Mouse (Mus musculus) gastrocnemius, postnatal 10 days (tissue): ENCODE data around the gene Orc3. TPM values are rescaled to one million over a fixed set of nuclear protein-coding genes. Genes with fewer than 3 reads are reported as not detected.

Experiments
- DNase-seq: peaks from one replicate; pipeline ENCODE4 v3.0.0; 2021; ENCODE audit warnings: mixed read lengths
- long read RNA-seq, 2 experiments: library from polyadenylated mRNA; stranded (forward); transcript quantifications; one replicate each; pipeline ENCODE4 v2.0.0; 2021
- total RNA-seq, 2 experiments: library from RNA; stranded (reverse); gene quantifications; 2 replicates each; pipeline ENCODE4 v1.2.3; 2021

The Orc3 gene
- 10 to 100 TPM; 33.3 to 40.4 TPM for total RNA-seq
- long read RNA-seq, experiment 1, transcript Orc3-201 (20 exons, 2,300 nt) = major isoform, 18 of 44 reads
- long read RNA-seq, experiment 1, transcript Orc3-202 (20 exons, 2,266 nt) = minor isoform, 12 of 44 reads
- long read RNA-seq, experiment 1, partial matches to known transcripts = 7 of 44 reads
- long read RNA-seq, experiment 1, other reads (novel, unspliced or antisense) = 7 of 44 reads
- long read RNA-seq, experiment 2, transcript Orc3-201 (20 exons, 2,300 nt) = minor isoform, 10 of 45 reads
- long read RNA-seq, experiment 2, transcript Orc3-202 (20 exons, 2,266 nt) = major isoform, 12 of 45 reads
- long read RNA-seq, experiment 2, partial matches to known transcripts = 17 of 45 reads
- long read RNA-seq, experiment 2, other reads (novel, unspliced or antisense) = 6 of 45 reads

GRCm38 (mm10) chr4:34614630-34615094, at the start of gene Orc3, which contains the start of gene Rars2:
Gene Orc3, minus strand, starts transcription at chr4:34614944.
Gene Rars2, plus strand, starts transcription at chr4:34614957.
- DNase-seq = peak; percentile 91

DNA sequence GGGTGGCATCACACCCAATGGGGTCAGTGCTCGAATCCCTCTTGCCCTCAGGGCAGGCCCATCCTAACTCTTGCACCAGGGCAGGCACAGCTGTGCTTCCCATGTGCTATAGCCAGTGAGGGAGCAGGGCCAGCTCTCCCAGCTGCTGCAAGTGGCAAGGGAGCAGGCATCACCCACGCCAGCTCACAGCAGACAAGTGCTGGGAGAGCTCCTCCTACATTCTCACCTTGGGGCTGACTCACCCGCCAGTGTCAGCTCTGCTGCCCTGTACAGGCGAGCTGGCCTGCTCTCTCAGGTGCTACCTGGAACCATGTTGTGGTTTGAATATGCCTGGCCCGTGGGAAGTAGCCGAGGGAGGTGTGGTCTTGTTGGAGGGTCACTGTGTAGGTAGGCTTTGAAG, 47.2 kb upstream of the Orc3 start:
- no peak for DNase-seq

GRCm38 (mm10) chr4:34661514-34661913, 46.8 kb upstream of the Orc3 start:
- no peak for DNase-seq

DNA sequence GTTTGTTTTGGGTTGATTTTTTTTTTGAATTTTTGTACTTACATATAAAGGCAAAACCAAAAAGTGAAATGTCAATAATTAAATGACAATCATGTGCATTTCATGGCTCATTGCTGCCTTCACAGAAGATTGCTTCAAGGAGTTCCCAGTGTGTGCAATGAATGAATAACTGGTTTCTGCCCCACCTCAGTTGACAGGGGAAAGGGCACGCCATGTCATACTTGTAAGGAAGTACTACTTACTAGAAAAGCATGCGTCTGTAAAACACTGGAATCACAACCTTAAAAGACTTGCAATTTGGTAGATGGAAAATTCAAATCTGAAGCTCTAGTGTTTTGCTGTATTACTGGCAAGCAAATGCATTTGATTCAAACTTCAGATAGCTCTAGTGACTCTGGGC, 44.3 kb upstream of the Orc3 start:
- DNase-seq = no peak

GRCm38 (mm10) chr4:34656101-34656500, 41.4 kb upstream of the Orc3 start:
- DNase-seq = no peak

- no peak for DNase-seq
Measured at GRCm38 (mm10) chr4:34653179-34653578, 38.4 kb upstream of the Orc3 start.

DNA sequence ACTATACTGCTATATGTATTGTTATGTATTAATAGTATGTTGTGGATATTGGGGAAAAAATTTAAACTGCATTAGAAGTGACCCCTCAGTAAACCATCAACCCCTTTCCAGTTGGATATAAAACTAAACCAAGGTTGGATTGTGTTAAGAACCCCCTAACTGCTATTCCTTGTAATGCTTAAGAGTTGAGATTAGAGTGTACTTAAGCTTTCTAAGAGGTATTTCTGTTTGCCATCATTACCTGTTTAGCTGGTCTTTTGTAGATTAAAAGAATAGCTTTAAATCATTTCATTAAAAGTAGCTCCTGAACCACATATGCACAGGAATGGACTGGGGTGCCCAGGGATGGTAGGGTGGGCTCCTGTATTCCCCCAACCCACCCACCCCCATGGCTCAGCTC, 30.0 kb upstream of the Orc3 start:
- no peak for DNase-seq

DNA sequence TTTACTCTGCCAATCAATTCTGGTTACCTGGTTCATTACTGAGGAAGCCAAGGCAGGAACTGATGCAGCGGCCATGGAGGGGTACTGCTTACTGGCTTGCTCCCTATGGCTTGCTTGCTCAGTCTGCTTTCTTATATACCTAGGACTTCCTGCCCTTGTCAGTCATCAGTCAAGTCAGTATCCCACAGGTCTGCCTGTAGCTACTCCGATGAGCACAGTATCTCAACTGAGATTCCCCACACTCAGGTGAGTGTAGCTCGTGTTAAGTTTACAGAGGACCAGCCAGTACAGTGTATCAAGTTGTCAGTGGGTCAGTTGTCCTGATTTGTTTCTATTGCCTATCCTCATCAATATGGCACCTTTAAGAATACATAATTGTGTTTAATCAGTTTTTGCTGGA, 26.0 kb upstream of the Orc3 start:
- DNase-seq = no peak

DNA sequence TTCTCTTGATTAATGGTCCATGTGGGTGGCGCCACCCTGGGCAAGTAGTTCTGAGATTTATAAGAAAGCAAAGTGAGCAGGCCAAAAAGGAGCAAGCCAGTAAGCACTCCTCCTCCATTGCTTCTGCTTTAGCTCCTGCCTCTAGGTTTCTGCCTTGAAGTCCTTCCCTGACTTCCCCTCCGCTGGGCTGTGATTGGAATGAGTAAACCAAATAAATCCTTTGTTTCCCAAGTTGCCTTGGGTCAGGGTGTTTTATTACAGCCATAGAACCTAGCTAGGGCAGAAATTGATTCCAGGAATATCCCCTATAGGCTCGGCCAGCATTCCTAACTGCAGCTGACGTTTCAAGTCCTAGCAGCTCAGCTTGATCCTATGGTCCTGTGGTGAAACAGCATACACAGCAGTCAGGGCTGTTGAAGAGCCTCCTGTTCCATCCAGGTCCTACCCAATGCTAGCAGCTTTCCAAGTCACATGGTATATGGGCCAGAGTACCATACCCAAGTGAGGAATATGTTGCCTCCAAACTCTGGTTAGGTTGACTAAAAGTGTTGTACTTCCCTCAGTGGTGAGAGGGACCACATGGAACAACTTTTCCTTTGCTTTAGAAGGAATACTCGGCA, 25.1 kb upstream of the Orc3 start:
- no peak for DNase-seq

GRCm38 (mm10) chr4:34637851-34638250, 23.1 kb upstream of the Orc3 start:
- no peak for DNase-seq

- DNase-seq = no peak
Measured at GRCm38 (mm10) chr4:34637386-34637785, 22.6 kb upstream of the Orc3 start.

- no peak for DNase-seq
Measured at GRCm38 (mm10) chr4:34636036-34636435, 21.3 kb upstream of the Orc3 start.

DNA sequence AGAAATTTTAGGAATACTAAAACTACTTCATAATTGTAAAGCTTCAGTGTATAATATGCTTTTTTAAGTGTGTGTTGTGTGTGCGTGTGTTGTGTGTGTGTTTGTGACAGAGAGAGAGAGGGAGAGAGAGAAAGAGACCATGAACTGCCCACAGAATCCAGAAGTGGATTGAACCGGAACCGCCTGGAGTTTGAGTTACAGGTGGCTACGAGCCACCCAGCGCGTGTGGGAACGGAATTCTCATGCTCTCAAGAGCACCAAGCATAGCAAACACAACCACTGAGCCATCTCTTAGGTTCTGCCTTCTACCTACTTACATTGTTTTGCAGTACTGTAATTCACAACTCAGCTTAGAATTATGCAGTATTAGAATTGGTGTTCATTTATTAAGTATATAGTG, 19.4 kb upstream of the Orc3 start:
- DNase-seq = no peak

DNA sequence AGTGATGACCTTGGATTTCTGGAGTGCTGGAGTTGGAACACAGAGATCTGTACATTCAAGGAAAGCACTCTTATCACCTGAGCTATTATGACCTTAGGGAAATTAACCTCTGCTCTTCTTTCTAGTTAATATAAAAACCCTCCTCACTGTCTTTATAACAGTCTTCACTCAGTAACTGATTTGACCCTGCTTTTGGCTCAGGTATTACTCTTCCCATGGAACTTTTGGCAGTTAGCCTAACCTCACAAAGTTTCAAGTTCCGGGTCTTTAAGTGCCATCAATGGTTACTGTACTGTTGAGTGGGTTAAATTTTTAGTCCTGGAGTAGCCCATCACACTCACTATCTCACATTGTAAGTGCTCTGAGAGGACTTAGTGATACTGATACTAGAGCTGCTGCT, 15.2 kb upstream of the Orc3 start:
- DNase-seq = no peak

- DNase-seq = no peak
Measured at GRCm38 (mm10) chr4:34626401-34626800, 11.7 kb upstream of the Orc3 start.

- DNase-seq = no peak
Measured at GRCm38 (mm10) chr4:34625556-34625955, 10.8 kb upstream of the Orc3 start.

DNA sequence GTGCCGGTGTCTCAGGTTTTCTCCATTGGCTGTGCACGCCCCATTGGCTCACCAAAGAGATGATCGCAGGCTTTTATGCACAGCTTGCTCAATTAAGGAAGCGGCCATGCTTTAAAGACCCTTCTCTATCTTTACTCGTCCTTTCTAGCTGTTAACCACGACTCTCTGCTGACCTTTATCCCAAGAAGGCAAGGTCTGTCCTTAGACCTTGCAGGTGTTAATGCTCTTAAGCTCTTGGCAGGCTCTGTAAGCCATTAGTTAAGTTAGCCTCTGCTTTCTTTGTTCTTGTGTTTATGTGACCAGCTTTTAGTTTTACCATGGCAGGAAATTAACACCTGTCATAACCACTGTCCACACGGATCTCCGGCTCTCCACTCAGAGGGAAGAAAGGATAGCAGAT, 1.4 kb upstream of the Orc3 start:
- DNase-seq = no peak

DNA sequence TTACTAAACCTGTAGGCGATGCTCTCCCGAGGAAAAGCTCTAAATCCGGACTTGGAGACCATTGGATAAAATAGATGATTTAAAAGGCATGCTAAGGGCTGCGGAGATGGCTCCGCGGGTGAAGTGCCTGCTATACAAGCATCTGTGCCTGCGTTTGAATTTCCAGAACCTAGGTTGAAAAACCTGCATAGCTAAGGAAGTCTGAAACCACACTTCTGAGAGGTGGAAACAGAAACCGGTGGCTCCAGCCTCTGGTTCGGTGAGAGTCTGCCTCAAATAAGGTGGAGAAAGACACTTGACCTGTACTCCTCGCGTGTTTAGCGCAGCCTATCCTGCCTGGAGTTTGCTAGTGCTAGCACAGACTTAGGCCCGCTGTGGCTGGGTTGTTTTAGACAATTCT, 559 bp upstream of the Orc3 start:
- DNase-seq = no peak

GRCm38 (mm10) chr4:34613571-34614145, 1.1 kb downstream of the Orc3 start:
- DNase-seq = peak; percentile 11

- no peak for DNase-seq
Measured at GRCm38 (mm10) chr4:34606658-34607057, 8.1 kb downstream of the Orc3 start.

GRCm38 (mm10) chr4:34603123-34603522, 11.6 kb downstream of the Orc3 start:
- DNase-seq = no peak

DNA sequence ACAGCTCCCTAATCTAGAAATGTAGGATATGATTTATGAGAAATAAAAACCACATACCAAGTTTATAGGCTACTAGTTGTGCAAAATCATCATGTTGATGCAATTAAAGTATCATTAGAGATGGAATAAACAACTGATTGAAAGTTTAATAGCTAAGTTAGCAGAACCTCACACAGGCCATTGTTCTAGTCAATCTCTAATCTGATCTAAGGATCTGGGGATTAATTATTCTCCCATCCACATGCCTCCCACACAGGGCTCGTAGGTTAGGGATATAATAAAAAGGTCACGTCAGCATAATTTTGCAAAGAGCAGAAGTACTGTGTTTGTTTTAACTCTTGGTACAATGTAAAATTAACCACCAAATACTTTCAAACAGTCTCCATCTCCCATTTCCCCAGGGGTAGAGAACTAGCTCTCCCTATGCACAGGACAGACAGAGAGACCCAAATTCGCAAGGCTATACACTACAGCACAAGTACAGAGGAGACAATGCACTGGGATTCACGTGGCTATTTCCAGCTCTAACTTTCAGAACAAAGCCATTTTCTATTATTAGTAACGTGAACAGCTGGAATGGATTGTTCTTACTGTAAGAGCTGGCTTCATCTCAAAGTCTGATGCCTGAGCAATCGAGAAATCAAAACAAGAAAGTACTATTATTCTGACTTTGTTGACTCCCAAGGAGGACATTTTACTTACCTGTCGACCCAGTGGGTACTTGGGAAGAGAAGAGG, 29.7 kb downstream of the Orc3 start:
- no peak for DNase-seq

DNA sequence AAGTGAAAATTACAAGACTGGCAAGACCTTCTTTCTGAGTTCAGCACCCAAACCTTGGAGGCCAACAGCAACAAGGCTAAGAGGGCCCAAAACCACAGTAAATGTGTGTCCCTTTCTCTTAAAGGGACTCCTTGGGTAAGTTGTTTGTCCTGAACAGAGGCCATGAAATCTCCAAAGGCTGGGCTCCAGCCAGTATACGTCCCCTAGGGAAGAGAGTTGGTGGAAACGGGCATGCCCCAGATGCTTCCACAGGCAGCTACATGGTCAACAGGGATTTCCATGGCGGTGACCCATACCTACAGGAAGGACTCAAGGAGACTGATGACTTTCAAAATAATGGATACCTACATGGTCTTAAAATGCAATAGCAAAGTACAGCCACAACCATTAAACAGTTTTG, 31.3 kb downstream of the Orc3 start:
- no peak for DNase-seq
